Mouse (Mus musculus): ENCODE data around the gene Fer.

- TF ChIP-seq CTCF (IDR thresholded peaks at IDR 0.05) (no peak), EP300 (IDR thresholded peaks at IDR 0.05) (no peak)
Measured at GRCm38 (mm10) chr17:63871773-63872172, 8.9 kb downstream of the Fer start.

Data from lung, postnatal 0 days (tissue).